Mouse (Mus musculus) midbrain, embryonic 10.5 days (tissue): ENCODE results near the gene Wdr61. TPM values are rescaled to one million over a fixed set of nuclear protein-coding genes. Genes with fewer than 3 reads are reported as not detected.
A peak's percentile ranks its signal among the peaks of the same experiment; 100 is the strongest.

Experiments
- DNase-seq: peaks from one replicate; pipeline ENCODE4 v3.0.0-alpha.2; 2017; ENCODE audit warnings: low spot score
- H3K27ac ChIP-seq: fragments of 300-500 bp; sonication (generic); replicated peaks from 2 replicates; pipeline ENCODE4 v1.5.1; 2016; ENCODE audit warnings: mild to moderate bottlenecking
- H3K27me3 ChIP-seq: fragments of 300-500 bp; sonication (generic); 2 replicates; pipeline ENCODE4 v1.6.1; 2016; ENCODE audit warnings: low read depth, mild to moderate bottlenecking; ENCODE audit not compliant: poor library complexity, severe bottlenecking
- H3K36me3 ChIP-seq: fragments of 300-500 bp; sonication (generic); 2 replicates; pipeline ENCODE4 v1.6.1; 2016; ENCODE audit warnings: mild to moderate bottlenecking, moderate library complexity
- H3K4me1 ChIP-seq: fragments of 300-500 bp; sonication (generic); 2 replicates; pipeline ENCODE4 v1.6.1; 2016
- H3K4me3 ChIP-seq: fragments of 300-500 bp; sonication (generic); 2 replicates; pipeline ENCODE4 v1.5.1; 2016; ENCODE audit warnings: mild to moderate bottlenecking, moderate library complexity
- H3K9me3 ChIP-seq: fragments of 300-500 bp; sonication (generic); replicated peaks from 2 replicates; pipeline ENCODE4 v1.6.1; 2016; ENCODE audit warnings: mild to moderate bottlenecking
- WGBS: fragments of 180-500 bp; shearing (Covaris S2); methylation state at CpG from one replicate; pipeline ENCODE4 v1.1.7; 2016; 5-methylcytosine and 5-hydroxymethylcytosine counted together
- polyA plus RNA-seq: library from polyadenylated mRNA; unstranded; fragments of >200 nt; fragmentation: Nextera tagmentation; extraction: Ambion mirVana; gene quantifications from 2 replicates; pipeline ENCODE4 v1.2.1, GENCODE M21; 2016

Wdr61 gene
- 168 and 188 TPM in 2 replicates for polyA plus RNA-seq

DNA sequence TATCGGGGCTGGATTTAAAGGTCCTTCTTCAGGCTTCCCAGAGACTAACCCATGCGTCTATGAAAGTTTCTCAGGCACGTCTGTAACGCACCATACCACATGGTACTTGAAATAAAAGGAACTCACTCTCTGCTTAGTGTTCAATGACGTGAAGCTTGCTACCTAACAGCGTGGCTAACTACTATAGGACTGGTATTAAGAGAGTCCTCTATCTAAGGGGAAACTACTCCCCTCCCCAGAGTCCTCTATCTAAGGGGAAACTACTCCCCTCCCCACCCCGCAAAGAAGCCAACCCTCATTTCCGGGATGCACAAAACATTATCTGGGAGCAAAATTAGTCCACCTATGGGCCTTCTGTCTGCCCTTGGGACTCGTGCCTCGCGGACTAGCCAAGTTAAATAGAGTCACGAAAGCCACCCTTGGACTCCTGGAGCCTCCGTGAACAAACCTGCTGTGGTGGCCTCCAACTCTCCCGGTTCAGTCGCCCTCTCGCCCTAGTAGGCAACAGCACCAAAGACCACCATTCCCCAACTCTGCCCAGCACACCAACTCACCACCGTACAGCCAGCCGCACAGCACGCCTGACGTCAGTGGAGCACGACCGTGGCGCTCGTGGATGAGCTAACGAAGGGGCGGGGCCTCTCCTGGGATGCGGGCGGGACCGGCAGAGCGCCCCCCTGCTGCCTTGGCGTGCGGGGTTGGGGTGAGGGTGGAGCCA is at the start of gene Wdr61:
Gene Wdr61 (minus strand): TSS at position 599 of the 718 bp plus-strand sequence.
- H3K27ac ChIP-seq: peak within 1 kb of the TSS; percentile 88
- H3K9me3 ChIP-seq: no peaks in the 10 kb centered on the region

DNA sequence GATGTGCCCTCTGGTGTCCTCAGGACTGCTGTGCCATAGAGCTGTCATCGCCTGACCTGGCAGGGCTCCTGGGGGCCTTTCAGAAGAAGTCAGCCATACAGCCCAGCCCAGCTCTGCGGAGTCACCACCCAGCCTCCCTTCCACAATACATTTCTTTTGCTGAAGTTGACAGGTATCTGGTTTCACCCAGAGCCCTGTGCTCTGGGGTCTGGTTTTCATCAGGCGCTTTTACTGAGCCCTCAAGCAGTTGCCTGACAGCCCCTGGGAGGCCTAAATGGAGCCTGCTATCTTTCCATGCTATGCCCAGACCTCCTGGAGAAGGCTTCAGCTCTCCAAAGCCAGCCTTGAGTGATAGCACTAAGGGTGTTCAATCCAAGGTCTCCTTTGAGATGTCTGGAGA is 49.7 kb upstream of the Wdr61 start:
- H3K9me3 ChIP-seq: no peaks in the 10 kb centered on the region
- DNase-seq: no peak
- 61% methylated on average over 3 of the region's 3 CpGs for WGBS
- H3K27ac ChIP-seq: no peak overlapping the region
- H3K36me3 ChIP-seq: no peaks in the 10 kb centered on the region
- no peaks in the 10 kb centered on the region for H3K27me3 ChIP-seq
- H3K4me3 ChIP-seq: no peak overlapping the region
- peaks cover 18% of the 10 kb centered on the region for H3K4me1 ChIP-seq

More for the DNA sequence above, at the start of gene Wdr61:
- DNase-seq: peak; percentile 97
- Histone ChIP-seq H3K4me1 (peaks cover 34% of the 10 kb centered on the region), H3K4me3 (peak within 1 kb of the TSS; percentile 88), H3K27me3 (no peaks in the 10 kb centered on the region), H3K36me3 (peaks cover 20% of the 10 kb centered on the region)
- WGBS: 3% methylated on average over 32 of the region's 32 CpGs

DNA sequence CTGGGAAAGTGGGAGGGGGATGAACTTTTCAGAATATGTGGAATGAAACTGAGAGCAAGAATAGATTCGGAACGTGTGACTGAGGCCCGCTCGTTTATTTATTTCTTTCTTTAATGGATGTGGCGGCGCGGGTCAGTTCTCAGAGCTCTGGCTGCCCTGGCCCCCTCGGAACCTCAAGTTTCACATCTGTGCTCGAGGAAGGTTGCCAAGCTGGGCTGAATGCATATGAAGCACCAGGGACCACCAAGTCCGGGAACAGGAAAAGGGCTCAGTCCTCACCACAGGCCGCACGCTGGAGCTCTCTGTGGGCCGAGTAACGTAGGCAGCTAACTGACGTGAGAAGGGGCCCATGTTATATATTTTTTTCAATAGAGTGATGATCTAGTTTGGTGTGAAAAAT is 48.2 kb upstream of the Wdr61 start:
- peaks cover 14% of the 10 kb centered on the region for H3K4me1 ChIP-seq
- H3K27me3 ChIP-seq: no peaks in the 10 kb centered on the region
- no peaks in the 10 kb centered on the region for H3K9me3 ChIP-seq
- H3K36me3 ChIP-seq: no peaks in the 10 kb centered on the region
- DNase-seq: no peak
- no peak overlapping the region for H3K27ac ChIP-seq
- 78% methylated on average over 15 of the region's 15 CpGs for WGBS
- H3K4me3 ChIP-seq: no peak overlapping the region

DNA sequence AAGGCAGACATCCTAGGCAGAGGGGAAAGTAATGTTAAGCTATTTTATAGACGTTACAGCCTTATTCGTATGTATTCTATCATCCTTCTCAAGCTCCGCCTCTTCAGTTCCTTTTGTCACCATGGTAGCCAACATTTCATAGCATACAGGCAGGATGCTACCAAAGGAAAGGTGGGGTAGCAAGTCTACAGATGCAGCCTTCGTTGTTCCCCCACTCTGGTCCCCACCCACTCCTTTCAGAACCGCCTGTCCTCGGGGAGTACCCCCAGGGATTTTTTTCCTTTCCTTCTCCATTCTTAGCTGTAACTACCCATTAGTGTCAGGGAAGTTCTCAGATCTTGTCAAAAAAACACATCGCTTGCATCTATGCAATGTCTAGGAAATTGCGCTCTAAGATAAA is 45.0 kb upstream of the Wdr61 start:
- 85% methylated on average over 8 of the region's 8 CpGs for WGBS
- no peak for DNase-seq
- no peak overlapping the region for H3K27ac ChIP-seq

DNA sequence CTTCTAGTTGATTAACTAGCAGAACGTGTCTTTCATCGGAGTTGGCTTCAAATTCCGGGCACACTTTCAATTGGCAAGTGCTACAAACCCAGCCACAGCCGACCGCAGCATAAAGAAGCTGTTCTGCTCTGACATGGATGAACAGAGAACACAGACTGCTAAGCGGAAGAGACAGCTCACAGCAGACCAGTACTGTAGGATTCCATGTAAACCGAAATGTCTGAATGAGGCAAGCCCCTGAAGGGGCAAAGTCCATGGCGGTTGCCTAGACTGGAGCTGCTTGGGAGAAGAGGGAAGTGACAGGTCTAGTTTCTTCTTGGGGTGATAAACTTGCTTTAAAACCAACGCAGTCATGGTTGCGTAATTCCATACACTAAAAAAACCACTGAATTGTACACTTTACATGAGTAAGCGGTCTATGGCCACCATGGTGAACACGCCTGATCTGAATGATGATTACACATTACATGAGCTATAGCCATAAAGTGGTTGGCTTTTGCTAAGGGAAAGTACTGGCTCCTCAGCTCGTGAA is 42.2 kb upstream of the Wdr61 start:
- DNase-seq: no peak
- Histone ChIP-seq H3K4me1 (peaks cover under 1% of the 10 kb centered on the region; the same call in 1 of the 2 replicates), H3K27me3 (no peaks in the 10 kb centered on the region), H3K27ac (no peak overlapping the region), H3K36me3 (no peaks in the 10 kb centered on the region), H3K4me3 (no peak overlapping the region), H3K9me3 (no peaks in the 10 kb centered on the region)
- 93% methylated on average over 13 of the region's 13 CpGs for WGBS

More for the DNA sequence above, 45.0 kb upstream of the Wdr61 start:
- Histone ChIP-seq H3K27me3 (no peaks in the 10 kb centered on the region), H3K9me3 (no peaks in the 10 kb centered on the region), H3K4me1 (peaks cover 3% of the 10 kb centered on the region; the same call in 1 of the 2 replicates), H3K36me3 (no peaks in the 10 kb centered on the region), H3K4me3 (no peak overlapping the region)

DNA sequence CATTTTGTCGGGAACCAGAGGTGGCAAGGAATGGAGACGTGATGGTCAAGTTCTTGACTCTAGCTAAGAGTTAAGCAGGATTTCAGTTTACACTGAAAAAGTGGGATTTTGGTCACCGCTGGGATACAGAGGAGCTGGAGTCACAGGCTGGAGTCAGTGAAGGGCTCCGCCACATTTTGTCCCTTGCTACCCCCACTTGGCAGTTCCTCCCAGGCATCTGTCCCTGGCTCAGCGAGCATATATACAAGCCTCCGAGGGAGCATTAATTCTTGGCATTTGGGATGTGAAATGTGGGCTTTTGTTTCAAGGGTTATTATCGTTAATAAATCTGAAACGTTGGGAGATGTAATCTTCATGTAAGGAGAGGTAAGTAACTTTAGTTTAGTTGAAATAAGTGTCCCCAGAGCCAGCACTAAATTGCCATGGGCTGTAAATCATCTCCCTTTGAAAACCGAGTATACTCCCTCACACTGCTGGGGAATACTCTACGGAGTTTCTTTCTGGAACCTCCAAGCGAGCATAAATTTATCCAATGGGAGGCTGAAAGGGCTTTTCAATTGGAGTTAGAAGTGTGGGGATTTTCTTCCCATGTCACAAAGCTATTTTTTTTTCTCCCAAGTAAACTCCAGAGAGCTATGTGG is 35.9 kb upstream of the Wdr61 start:
- H3K27ac ChIP-seq: peak overlapping the region; percentile 46; the same call in 1 of the 2 replicates
- peak overlapping the region; percentile 36 for H3K4me3 ChIP-seq
- no peaks in the 10 kb centered on the region; the same call in 1 of the 2 replicates for H3K36me3 ChIP-seq
- 72% methylated on average over 11 of the region's 11 CpGs for WGBS
- H3K27me3 ChIP-seq: peaks cover 39% of the 10 kb centered on the region
- no peak for DNase-seq
- peaks cover 25% of the 10 kb centered on the region for H3K4me1 ChIP-seq
- H3K9me3 ChIP-seq: no peaks in the 10 kb centered on the region

DNA sequence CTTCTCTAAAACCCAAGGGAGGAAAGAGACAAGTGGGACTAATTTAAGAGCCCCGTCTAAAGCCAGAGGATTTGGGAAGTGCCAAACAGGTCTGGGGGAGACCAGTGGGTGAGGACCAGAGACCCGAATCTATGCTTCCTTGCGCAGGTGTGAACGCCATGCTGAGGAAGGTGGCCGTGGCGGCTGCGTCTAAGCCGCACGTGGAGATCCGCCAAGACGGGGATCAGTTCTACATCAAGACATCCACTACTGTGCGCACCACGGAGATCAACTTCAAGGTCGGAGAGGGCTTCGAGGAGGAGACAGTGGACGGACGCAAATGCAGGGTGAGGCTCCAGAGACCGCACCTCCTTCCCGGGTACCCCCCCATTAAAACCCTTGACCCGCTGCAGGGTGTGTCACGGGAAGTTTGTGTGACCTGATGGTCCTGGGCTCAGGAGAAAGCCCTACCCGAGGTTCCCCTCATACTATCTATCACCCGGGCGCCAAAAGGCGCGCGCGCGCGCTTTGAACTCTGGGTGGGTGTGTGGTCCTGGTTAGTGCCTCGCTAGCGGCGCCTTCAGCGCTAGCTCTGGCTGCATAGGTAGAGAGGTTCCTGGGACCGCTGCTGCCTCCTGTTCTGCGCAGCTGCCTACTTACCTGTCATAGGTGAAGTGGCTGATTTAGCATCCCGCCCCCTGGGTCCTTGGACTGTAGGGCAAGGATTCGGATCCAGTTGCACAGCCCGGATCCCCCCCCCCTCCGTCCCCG is 31.2 kb upstream of the Wdr61 start:
- Histone ChIP-seq H3K27me3 (peaks cover 79% of the 10 kb centered on the region), H3K4me1 (peaks cover 43% of the 10 kb centered on the region), H3K4me3 (peak overlapping the region; percentile 53), H3K36me3 (no peaks in the 10 kb centered on the region; the same call in 1 of the 2 replicates), H3K9me3 (no peaks in the 10 kb centered on the region), H3K27ac (peak overlapping the region; percentile 76)
- 1% methylated on average over 41 of the region's 41 CpGs for WGBS
- DNase-seq: peak; percentile 51

DNA sequence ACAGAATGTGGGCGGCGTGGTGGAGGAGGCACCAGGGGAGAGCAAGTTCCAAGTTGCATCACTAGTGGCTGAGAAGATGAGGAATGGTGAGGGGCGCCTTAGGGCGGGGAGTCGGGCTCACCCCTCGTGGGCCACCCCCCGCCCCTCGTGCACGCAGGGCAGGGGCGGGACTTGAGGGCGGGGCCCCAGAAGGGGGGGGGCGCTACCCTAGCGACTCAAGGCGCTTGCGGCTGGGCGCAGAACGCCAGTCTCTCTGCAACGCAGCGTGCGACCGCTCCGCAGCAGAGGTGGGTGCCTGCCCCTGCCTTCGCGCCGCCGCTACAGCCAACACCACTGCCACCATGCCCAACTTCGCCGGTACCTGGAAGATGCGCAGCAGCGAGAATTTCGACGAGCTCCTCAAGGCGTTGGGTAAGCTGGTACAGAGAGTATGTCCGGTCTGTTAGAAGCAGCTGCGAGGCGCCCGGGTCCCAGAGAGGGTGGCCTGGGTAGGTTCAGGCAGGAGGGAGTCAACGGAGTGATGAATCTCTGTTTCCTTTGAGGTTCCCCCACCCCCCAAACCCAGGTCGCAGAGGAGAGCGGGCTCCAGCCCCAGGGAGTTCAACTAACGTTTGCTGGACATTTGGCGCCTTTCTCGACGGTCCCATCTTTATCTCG is 30.4 kb upstream of the Wdr61 start, which contains the start of gene Crabp1:
Gene Crabp1 (plus strand): TSS at position 188 of the 657 bp plus-strand sequence.
- H3K36me3 ChIP-seq: no peaks in the 10 kb centered on the region; the same call in 1 of the 2 replicates
- peak within 1 kb of the TSS; percentile 53 for H3K4me3 ChIP-seq
- peaks cover 46% of the 10 kb centered on the region for H3K4me1 ChIP-seq
- peaks cover 79% of the 10 kb centered on the region for H3K27me3 ChIP-seq
- no peaks in the 10 kb centered on the region for H3K9me3 ChIP-seq
- peak; percentile 59 for DNase-seq
- H3K27ac ChIP-seq: peak within 1 kb of the TSS; percentile 76
- under 1% methylated on average over 39 of the region's 45 CpGs for WGBS

DNA sequence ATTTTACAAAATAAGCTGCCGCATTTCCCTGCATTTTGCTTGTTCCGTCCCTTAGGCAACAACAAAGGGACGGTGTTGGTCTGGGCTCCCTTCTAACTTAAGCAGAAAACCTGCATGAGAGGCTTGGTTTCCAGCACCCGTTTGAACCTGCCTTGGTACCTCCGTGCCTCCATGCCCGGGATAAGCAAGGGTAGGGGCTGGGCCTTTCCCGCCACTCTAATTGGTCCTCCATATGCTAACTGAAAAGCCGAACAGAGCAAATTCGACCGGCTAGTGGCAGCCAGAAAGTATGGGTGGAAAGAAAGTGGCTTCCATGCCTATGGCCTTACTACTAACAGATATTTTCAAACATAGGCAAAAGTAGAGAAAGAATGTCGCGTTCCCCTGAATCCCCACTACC is 29.8 kb upstream of the Wdr61 start:
- Histone ChIP-seq H3K4me3 (peak overlapping the region; percentile 53), H3K4me1 (peaks cover 48% of the 10 kb centered on the region), H3K36me3 (no peaks in the 10 kb centered on the region; the same call in 1 of the 2 replicates), H3K9me3 (no peaks in the 10 kb centered on the region), H3K27ac (peak overlapping the region; percentile 76), H3K27me3 (peaks cover 77% of the 10 kb centered on the region)
- DNase-seq: no peak
- 18% methylated on average over 12 of the region's 12 CpGs for WGBS

DNA sequence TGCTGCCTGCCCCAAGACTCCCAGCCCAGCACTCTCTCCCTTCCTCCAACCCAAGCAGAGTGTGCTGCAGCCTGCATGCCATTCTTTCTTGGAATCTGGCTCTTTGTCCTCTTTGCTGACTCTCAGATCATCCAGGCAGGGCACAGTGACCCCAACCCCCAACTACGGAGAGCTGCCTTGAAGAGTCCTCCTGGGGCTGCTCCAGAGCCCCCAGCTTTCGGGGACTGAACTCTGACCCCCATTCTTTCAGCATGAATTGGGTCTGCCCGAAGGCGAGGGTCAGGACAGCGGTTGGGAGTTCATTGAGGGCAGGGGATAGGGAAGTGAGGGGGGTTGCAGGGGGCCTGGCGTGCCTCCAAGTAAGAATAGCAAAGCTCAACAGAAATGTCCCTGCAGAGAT is 25.3 kb upstream of the Wdr61 start:
- Histone ChIP-seq H3K27me3 (peaks cover 33% of the 10 kb centered on the region), H3K4me3 (peak overlapping the region; percentile 18; the same call in 1 of the 2 replicates), H3K36me3 (no peaks in the 10 kb centered on the region), H3K4me1 (peaks cover 34% of the 10 kb centered on the region), H3K27ac (peak overlapping the region; percentile 84), H3K9me3 (no peaks in the 10 kb centered on the region)
- peak; percentile 75 for DNase-seq
- WGBS: 9% methylated on average over 6 of the region's 6 CpGs

DNA sequence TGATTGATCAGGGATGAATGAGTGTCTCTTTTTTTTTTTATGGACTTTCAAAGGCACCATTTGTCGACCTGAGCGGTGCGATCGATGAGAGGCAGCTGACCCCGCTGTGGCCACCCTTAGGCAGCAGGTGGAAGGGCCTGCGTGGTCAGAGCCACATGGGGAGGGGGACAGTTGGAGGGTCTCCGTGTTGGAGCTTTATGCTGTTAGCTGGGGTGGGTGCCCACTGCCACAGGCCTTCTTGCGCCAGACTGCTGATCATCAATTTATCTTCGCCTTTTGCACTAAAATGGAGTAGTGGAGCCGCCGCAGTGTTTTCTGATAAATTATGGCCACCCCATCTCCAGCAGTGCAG is 18.6 kb upstream of the Wdr61 start:
- H3K9me3 ChIP-seq: no peaks in the 10 kb centered on the region
- peaks cover 36% of the 10 kb centered on the region for H3K4me1 ChIP-seq
- H3K27me3 ChIP-seq: peaks cover 11% of the 10 kb centered on the region; the same call in 1 of the 2 replicates
- no peaks in the 10 kb centered on the region for H3K36me3 ChIP-seq
- no peak for DNase-seq
- no peak overlapping the region for H3K4me3 ChIP-seq
- WGBS: 70% methylated on average over 11 of the region's 11 CpGs
- H3K27ac ChIP-seq: peak overlapping the region; percentile 64
